Mouse (Mus musculus): ENCODE results near the gene B430305J03Rik. TPM values are rescaled to one million over a fixed set of nuclear protein-coding genes. Genes with fewer than 3 reads are reported as not detected.

B430305J03Rik gene
- polyA plus RNA-seq, 1 experiment from 2014 or later = 1.9 TPM

DNA sequence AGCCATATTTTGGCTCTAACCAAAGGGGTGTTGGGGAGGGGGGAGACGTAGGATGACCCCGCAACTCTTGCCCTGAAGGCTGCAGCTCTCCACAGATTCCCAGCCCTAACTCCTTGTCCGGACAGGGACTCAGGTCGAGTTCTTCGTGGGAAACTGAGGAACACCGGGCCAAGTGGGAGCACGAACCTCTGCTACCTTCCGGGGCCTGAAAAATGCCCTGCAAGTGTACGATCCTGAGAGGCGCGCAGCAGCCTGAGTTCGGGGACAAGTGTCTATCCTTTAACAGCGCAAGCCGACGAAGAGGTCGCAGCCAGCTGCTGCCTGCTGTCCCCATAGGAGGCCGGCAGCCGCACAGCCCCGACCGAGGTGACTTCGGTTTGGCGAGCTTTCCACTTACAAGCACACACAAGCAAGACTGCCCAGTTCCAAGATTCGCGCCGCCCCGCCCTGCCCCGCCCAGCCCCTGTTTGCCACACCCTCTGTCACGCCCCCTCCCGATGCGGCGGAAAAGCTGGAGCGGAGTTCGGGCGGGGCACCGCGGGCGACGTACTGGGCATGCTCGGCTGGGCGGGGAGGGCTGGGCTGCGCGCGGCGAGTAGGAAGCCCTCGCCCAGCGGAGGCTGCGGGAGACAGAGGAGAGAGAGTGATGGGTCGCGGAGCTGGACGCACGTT, 1.6 kb downstream of the B430305J03Rik start:
- Histone ChIP-seq H3K79me2 (ENCODE audit: inconsistent target) (peaks cover 43% of the 10 kb centered on the region), H3K36me3 (ENCODE audit: inconsistent target) (no peaks in the 10 kb centered on the region; the same call in 1 of the 2 replicates), H3K4me3 (ENCODE audit: inconsistent target) (peak overlapping the region; percentile 96), H3K27ac (peak overlapping the region; percentile 98)
- WGBS (ENCODE audit: missing documents) = 0% methylated on average over 41 of the region's 51 CpGs

DNA sequence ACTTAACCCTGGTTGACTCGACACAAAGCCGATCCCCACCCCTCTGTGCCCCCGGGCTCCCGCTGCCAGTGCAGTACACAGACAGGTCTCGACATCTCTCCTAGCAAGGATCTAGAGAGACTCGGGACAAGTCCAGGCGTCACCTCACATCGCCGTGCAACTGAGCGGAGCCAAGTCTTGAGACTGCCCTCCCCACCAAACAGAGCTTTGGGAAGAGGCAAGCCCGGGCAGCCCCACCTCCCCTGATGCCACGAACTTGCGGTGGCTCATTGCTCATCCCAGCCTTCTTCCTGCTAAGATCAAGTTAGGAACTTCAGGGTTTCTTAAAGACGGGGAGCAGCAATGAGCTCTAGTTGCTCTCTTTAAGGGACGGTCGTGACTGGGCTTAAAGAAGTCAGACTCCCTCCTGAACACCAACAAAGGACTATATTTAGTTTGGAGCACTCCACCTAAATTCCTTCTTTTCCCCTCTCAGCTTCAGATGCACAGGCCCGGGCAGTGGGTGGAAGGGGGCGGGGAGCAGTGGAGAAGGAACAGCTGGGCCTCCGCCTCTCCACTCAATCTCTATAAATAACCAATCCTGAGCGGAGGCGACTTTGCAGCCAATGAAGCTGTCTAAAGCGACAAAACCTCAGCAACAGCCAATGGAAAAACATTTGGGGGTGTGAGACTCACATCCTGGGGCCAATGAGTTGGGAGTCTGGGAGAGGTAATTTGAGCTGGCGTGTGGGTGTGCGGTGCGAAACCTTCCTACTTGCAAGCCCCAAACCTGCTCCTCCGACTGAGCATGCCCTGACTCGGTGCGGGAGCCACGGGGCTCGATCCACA, 2.4 kb downstream of the B430305J03Rik start:
- Histone ChIP-seq H3K36me3 (ENCODE audit: inconsistent target) (no peaks in the 10 kb centered on the region), H3K27ac (peak overlapping the region; percentile 98), H3K4me3 (ENCODE audit: inconsistent target) (peak overlapping the region; percentile 83), H3K79me2 (ENCODE audit: inconsistent target) (peaks cover 36% of the 10 kb centered on the region)
- WGBS (ENCODE audit: missing documents) = under 1% methylated on average over 29 of the region's 30 CpGs

GRCm38 (mm10) chr3:61362821-61363160, 3.0 kb downstream of the B430305J03Rik start:
- Histone ChIP-seq H3K4me3 (ENCODE audit: inconsistent target) (peak overlapping the region; percentile 83), H3K27ac (peak overlapping the region; percentile 98), H3K36me3 (ENCODE audit: inconsistent target) (no peaks in the 10 kb centered on the region), H3K79me2 (ENCODE audit: inconsistent target) (peaks cover 30% of the 10 kb centered on the region)
- WGBS (ENCODE audit: missing documents) = 3% methylated on average over 9 of the region's 9 CpGs

- peak within 1 kb of the TSS; percentile 98 for H3K27ac ChIP-seq
- peak within 1 kb of the TSS; percentile 83; the same call in 1 of the 2 replicates for H3K4me3 ChIP-seq (ENCODE audit: inconsistent target)
- H3K79me2 ChIP-seq (ENCODE audit: inconsistent target) = peaks cover 15% of the 10 kb centered on the region
- WGBS (ENCODE audit: missing documents) = no CpG with 5 or more reads among the region's 1 CpGs
- H3K36me3 ChIP-seq (ENCODE audit: inconsistent target) = no peaks in the 10 kb centered on the region
Measured at GRCm38 (mm10) chr3:61361338-61361737, 4.4 kb downstream of the B430305J03Rik start, which contains the start of gene Rap2b. Gene Rap2b, plus strand, starts transcription at chr3:61361638.

DNA sequence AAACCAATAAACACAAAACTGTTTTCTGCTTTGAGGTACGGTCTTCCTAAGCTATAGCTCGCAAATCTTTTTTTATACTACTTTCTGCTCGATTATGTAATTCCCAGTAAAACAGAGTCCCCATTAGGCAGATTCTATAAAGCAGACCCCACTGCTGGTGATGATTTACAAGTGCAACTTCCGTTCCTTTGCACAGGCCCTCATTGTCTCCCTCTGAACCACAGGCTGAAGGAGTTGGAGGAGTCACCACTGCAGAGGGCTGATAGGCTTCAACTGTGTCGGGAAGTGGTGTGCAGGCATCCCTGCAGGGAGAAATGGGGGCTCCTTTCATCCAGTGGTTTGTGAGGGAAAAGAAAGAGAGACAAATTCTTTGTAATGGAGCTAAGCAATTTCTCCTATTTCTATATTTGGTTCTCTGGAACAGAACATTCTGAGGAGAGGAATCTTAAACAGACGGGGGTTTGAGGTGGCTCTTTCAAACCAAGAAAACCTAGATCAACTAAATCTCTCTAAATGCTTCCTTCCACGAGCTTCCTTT, 6.9 kb downstream of the B430305J03Rik start:
- no peaks in the 10 kb centered on the region for H3K79me2 ChIP-seq (ENCODE audit: inconsistent target)
- H3K27ac ChIP-seq = no peak overlapping the region
- no peaks in the 10 kb centered on the region for H3K36me3 ChIP-seq (ENCODE audit: inconsistent target)
- 43% methylated on average over 6 of the region's 7 CpGs for WGBS (ENCODE audit: missing documents)
- H3K4me3 ChIP-seq (ENCODE audit: inconsistent target) = no peak overlapping the region

DNA sequence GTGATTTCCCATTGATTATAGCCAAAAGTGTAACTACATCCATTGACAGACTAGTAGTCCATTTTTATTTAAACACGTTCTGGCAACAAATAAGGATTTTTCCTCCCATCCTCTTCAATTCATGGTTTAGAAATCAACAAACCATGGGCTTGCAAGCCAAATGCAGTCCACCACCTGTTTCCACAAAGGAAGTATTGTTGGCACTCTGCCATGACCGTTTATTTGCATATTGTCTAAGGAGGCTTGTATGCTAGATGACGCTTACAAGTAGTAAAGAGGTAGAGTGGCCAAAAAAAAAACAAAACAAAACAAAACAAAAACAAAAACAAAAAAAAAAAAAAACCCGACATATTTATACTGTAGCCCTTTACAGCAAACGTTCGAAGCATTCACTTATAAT, 7.6 kb downstream of the B430305J03Rik start:
- Histone ChIP-seq H3K79me2 (ENCODE audit: inconsistent target) (no peaks in the 10 kb centered on the region), H3K27ac (no peak overlapping the region), H3K4me3 (ENCODE audit: inconsistent target) (no peak overlapping the region), H3K36me3 (ENCODE audit: inconsistent target) (no peaks in the 10 kb centered on the region)
- WGBS (ENCODE audit: missing documents) = 31% methylated on average over 6 of the region's 6 CpGs

DNA sequence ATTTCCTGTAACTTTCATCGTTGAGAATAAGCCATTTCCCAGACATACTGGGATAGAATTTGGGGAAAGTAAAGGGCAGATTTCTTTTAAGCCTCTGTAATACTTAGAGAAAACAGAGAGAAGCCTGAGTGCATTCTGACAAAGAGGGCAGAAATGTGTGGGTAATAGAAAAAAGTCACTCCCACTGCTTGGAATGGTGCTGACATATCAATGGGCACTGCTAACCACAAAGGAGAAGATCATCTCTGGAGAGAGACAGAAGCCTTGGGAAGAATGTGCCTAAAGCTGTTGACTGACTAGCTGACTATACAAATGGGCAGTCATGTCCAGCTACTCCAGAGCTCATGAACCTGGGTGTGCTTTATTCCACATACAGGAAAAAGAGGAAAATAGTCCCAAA, 10.3 kb downstream of the B430305J03Rik start:
- no peaks in the 10 kb centered on the region for H3K79me2 ChIP-seq (ENCODE audit: inconsistent target)
- no peak overlapping the region for H3K27ac ChIP-seq
- no peak overlapping the region for H3K4me3 ChIP-seq (ENCODE audit: inconsistent target)
- no peaks in the 10 kb centered on the region for H3K36me3 ChIP-seq (ENCODE audit: inconsistent target)
- 40% methylated on average over 1 of the region's 1 CpGs for WGBS (ENCODE audit: missing documents)

DNA sequence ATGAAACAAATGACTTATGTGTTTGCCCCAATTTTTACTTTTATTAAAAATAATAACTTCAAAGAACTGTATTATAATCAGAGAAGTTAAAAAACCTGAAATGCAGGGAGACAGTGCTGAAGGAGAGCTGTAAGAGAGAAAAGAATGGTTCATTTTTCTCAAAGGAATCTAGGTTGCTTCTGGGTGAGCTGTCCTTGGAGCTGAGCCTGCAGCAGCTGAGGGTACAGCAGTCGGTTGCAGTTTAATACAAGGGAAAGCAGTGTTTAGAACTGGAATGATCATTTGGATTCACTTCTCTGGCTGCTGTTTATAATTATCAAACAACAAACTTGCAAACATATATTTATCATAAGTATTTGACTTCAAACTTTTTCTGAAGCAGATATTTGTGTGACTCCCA, 16.3 kb downstream of the B430305J03Rik start:
- no peaks in the 10 kb centered on the region for H3K36me3 ChIP-seq (ENCODE audit: inconsistent target)
- H3K27ac ChIP-seq = no peak overlapping the region
- no peak overlapping the region for H3K4me3 ChIP-seq (ENCODE audit: inconsistent target)
- no peaks in the 10 kb centered on the region for H3K79me2 ChIP-seq (ENCODE audit: inconsistent target)
- 100% methylated on average over 1 of the region's 1 CpGs for WGBS (ENCODE audit: missing documents)

- Histone ChIP-seq H3K79me2 (ENCODE audit: inconsistent target) (no peaks in the 10 kb centered on the region), H3K27ac (no peak overlapping the region), H3K4me3 (ENCODE audit: inconsistent target) (no peak overlapping the region), H3K36me3 (ENCODE audit: inconsistent target) (no peaks in the 10 kb centered on the region)
- 93% methylated on average over 4 of the region's 4 CpGs for WGBS (ENCODE audit: missing documents)
Measured at GRCm38 (mm10) chr3:61348036-61348614, 17.6 kb downstream of the B430305J03Rik start.

DNA sequence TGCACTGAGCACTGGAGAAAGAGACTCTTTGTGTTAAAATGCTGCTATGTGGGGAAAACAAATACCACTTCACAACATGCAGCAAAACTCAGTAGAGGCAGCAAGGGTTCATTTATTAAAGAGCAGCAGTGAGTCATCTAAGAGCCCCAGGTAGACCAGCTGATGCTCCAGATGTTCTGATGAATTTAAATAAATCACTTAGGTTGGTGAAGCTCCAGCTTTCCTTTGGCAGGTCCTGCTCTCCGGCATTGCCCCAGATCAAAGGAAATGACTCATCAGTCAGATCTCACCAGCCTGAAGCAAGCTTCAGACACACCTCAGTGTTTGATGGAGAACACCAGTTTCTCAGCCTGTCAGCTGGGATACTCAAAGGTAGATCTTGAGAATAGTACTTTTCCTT, 20.1 kb downstream of the B430305J03Rik start:
- Histone ChIP-seq H3K79me2 (ENCODE audit: inconsistent target) (no peaks in the 10 kb centered on the region), H3K4me3 (ENCODE audit: inconsistent target) (no peak overlapping the region), H3K36me3 (ENCODE audit: inconsistent target) (no peaks in the 10 kb centered on the region), H3K27ac (no peak overlapping the region)
- 57% methylated on average over 1 of the region's 1 CpGs for WGBS (ENCODE audit: missing documents)

GRCm38 (mm10) chr3:61344031-61344430, 21.7 kb downstream of the B430305J03Rik start:
- H3K27ac ChIP-seq = no peak overlapping the region
- WGBS (ENCODE audit: missing documents) = 63% methylated on average over 7 of the region's 7 CpGs
- H3K4me3 ChIP-seq (ENCODE audit: inconsistent target) = no peak overlapping the region
- H3K79me2 ChIP-seq (ENCODE audit: inconsistent target) = no peaks in the 10 kb centered on the region
- H3K36me3 ChIP-seq (ENCODE audit: inconsistent target) = no peaks in the 10 kb centered on the region

DNA sequence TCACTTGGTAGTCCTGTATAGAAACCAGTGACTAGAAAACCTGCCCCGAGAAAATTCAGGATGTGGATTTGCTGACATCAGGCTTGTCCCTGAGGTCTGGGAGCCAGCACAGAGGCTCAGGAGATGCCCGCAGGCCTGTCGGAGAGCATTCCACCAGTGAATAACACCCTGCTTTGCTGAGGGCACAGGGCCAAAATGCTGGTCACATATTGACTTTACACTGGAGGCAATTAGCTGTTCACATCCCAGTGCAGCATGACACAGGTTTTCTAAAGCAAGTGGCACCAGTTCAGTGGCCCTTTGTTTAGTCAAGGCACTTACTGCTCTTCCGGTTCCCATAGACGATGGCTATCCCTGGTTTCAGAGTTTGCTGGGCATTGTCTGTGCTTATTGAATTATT, 25.4 kb downstream of the B430305J03Rik start:
- 83% methylated on average over 5 of the region's 5 CpGs for WGBS (ENCODE audit: missing documents)
- no peak overlapping the region for H3K27ac ChIP-seq
- H3K79me2 ChIP-seq (ENCODE audit: inconsistent target) = no peaks in the 10 kb centered on the region
- no peaks in the 10 kb centered on the region for H3K36me3 ChIP-seq (ENCODE audit: inconsistent target)
- no peak overlapping the region for H3K4me3 ChIP-seq (ENCODE audit: inconsistent target)

DNA sequence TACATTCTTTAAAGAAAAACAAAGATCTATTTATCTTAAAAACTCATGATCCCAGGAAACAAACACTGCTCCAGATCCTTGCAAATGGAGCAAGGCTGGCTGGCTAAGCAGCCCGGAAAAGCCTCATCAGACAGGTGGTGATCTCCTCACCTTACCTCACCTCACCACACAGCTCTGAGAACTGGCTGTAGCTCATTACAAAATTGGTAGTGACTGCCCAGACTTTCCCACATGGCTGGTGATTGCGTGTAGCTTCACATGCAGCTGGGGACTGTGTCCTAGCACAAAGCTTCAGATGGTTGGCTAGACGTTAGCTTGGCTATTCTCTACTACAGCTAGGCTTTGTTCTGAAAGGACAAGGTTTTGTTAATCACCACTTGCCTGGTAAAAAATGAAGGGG, 28.5 kb downstream of the B430305J03Rik start:
- H3K79me2 ChIP-seq (ENCODE audit: inconsistent target) = no peaks in the 10 kb centered on the region

GRCm38 (mm10) chr3:61336205-61336604, 29.5 kb downstream of the B430305J03Rik start:
- Histone ChIP-seq H3K79me2 (ENCODE audit: inconsistent target) (no peaks in the 10 kb centered on the region), H3K36me3 (ENCODE audit: inconsistent target) (no peaks in the 10 kb centered on the region), H3K27ac (no peak overlapping the region), H3K4me3 (ENCODE audit: inconsistent target) (no peak overlapping the region)
- WGBS (ENCODE audit: missing documents) = 73% methylated on average over 2 of the region's 2 CpGs

More for the DNA sequence above, 28.5 kb downstream of the B430305J03Rik start:
- Histone ChIP-seq H3K27ac (no peak overlapping the region), H3K4me3 (ENCODE audit: inconsistent target) (no peak overlapping the region), H3K36me3 (ENCODE audit: inconsistent target) (no peaks in the 10 kb centered on the region)
- 98% methylated on average over 3 of the region's 3 CpGs for WGBS (ENCODE audit: missing documents)

DNA sequence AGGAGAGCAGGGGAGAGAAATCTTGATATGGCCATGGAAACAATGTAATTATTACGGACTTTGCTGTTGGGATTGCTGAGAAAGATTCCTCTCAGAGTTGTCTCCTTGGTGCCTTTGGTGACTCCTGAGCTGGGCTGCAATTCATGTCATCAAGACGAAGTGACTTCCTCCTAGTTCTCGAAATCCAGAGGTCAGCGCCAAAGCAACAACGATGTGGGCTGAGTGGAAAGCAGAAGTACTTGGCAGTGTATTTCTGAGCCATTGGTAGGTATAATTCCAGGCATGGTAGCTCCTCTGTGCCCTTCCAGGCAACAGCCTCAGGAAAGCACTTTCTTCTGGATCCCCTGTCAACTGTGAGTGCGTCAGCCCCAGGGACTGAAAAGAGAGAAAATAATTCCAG, 44.1 kb downstream of the B430305J03Rik start:
- H3K79me2 ChIP-seq (ENCODE audit: inconsistent target) = no peaks in the 10 kb centered on the region
- no peak overlapping the region for H3K4me3 ChIP-seq (ENCODE audit: inconsistent target)
- WGBS (ENCODE audit: missing documents) = 26% methylated on average over 6 of the region's 6 CpGs
- H3K36me3 ChIP-seq (ENCODE audit: inconsistent target) = no peaks in the 10 kb centered on the region
- H3K27ac ChIP-seq = no peak overlapping the region
